Mouse (Mus musculus) ES-Bruce4 (cell line): ENCODE results near the gene Rasl12. TPM values are rescaled to one million over a fixed set of nuclear protein-coding genes. Genes with fewer than 3 reads are reported as not detected.

Source experiments
- H3K27ac ChIP-seq: 2 replicates; pipeline ENCODE4 v1.5.1; 2012; ENCODE audit warnings: low read length, inconsistent platforms; ENCODE audit not compliant: insufficient read depth
- H3K27me3 ChIP-seq: 2 replicates; pipeline ENCODE4 v1.6.1; 2012; ENCODE audit warnings: mild to moderate bottlenecking, low read length, inconsistent platforms; ENCODE audit not compliant: control insufficient read depth, poor library complexity, insufficient read depth, severe bottlenecking
- H3K36me3 ChIP-seq: 2 replicates; pipeline ENCODE4 v1.6.1; 2012; ENCODE audit warnings: inconsistent platforms, mild to moderate bottlenecking, low read length, moderate library complexity; ENCODE audit not compliant: control insufficient read depth, poor library complexity, insufficient read depth, severe bottlenecking
- H3K4me1 ChIP-seq: one replicate; pipeline ENCODE4 v1.8.1; 2011; ENCODE audit warnings: low read length; ENCODE audit not compliant: control insufficient read depth, insufficient read depth
- H3K4me3 ChIP-seq: 2 replicates; pipeline ENCODE4 v1.5.1; 2011; ENCODE audit warnings: low read depth, mild to moderate bottlenecking, low read length
- H3K9ac ChIP-seq: 2 replicates; pipeline ENCODE4 v1.6.1; 2012; ENCODE audit warnings: low read depth, mild to moderate bottlenecking, inconsistent platforms; ENCODE audit not compliant: poor library complexity, severe bottlenecking
- H3K9me3 ChIP-seq: replicated peaks from 2 replicates; pipeline ENCODE4 v1.6.1; 2012; ENCODE audit warnings: mild to moderate bottlenecking, low read length, inconsistent platforms; ENCODE audit not compliant: control insufficient read depth, poor library complexity, insufficient read depth, severe bottlenecking
- CTCF ChIP-seq: IDR thresholded peaks from one replicate; pipeline ENCODE4 v1.8.1; 2011; ENCODE audit warnings: low read depth, low read length
- EP300 ChIP-seq: IDR thresholded peaks from 2 replicates; pipeline ENCODE4 v1.6.1; 2011; ENCODE audit warnings: low read depth, low read length; ENCODE audit not compliant: insufficient read depth
- POLR2A ChIP-seq: IDR thresholded peaks from one replicate; pipeline ENCODE4 v1.8.1; 2011; ENCODE audit warnings: low read length; ENCODE audit not compliant: insufficient read depth
- polyA plus RNA-seq: library from polyadenylated mRNA; stranded (reverse); fragments of >200 nt; gene quantifications from 2 replicates; pipeline ENCODE4 v1.2.4, GENCODE M21; 2011; ENCODE audit warnings: low read depth; ENCODE audit not compliant: missing spikeins, insufficient read depth, insufficient read length

Gene Rasl12
- polyA plus RNA-seq, 1 experiment: 0.33 TPM

GRCm38 (mm10) chr9:65435671-65436301, 37.5 kb downstream of the Rasl12 start, which contains the start of gene Mtfmt:
Mtfmt (plus strand) TSS chr9:65435782.
- Histone ChIP-seq H3K27ac (no peak within 1 kb of the TSS), H3K4me3 (peak within 1 kb of the TSS; percentile 56), H3K9me3 (no peaks in the 10 kb centered on the region), H3K9ac (peak within 1 kb of the TSS; percentile 69), H3K36me3 (no peaks in the 10 kb centered on the region), H3K4me1 (no peaks in the 10 kb centered on the region), H3K27me3 (no peaks in the 10 kb centered on the region)
- TF ChIP-seq EP300 (no peak), POLR2A (peak; percentile 87)

GRCm38 (mm10) chr9:65444692-65445091, 46.4 kb downstream of the Rasl12 start:
- TF ChIP-seq POLR2A (no peak), EP300 (no peak), CTCF (no peak)
- H3K36me3 ChIP-seq: peaks cover 19% of the 10 kb centered on the region

GRCm38 (mm10) chr9:65447951-65448350, 49.6 kb downstream of the Rasl12 start:
- H3K9ac ChIP-seq: no peak overlapping the region
- TF ChIP-seq POLR2A (no peak), EP300 (no peak), CTCF (no peak)
- H3K27ac ChIP-seq: no peak overlapping the region
- no peaks in the 10 kb centered on the region for H3K27me3 ChIP-seq
- H3K4me1 ChIP-seq: no peaks in the 10 kb centered on the region
- H3K4me3 ChIP-seq: no peak overlapping the region
- peaks cover 28% of the 10 kb centered on the region for H3K36me3 ChIP-seq
- no peaks in the 10 kb centered on the region for H3K9me3 ChIP-seq

More at GRCm38 (mm10) chr9:65444692-65445091, 46.4 kb downstream of the Rasl12 start:
- Histone ChIP-seq H3K9me3 (no peaks in the 10 kb centered on the region), H3K27ac (no peak overlapping the region), H3K4me3 (no peak overlapping the region), H3K9ac (no peak overlapping the region), H3K4me1 (no peaks in the 10 kb centered on the region), H3K27me3 (no peaks in the 10 kb centered on the region)

GRCm38 (mm10) chr9:65458975-65459374, 60.7 kb downstream of the Rasl12 start:
- Histone ChIP-seq H3K4me3 (no peak overlapping the region), H3K36me3 (no peaks in the 10 kb centered on the region), H3K27ac (no peak overlapping the region), H3K4me1 (no peaks in the 10 kb centered on the region), H3K27me3 (no peaks in the 10 kb centered on the region), H3K9me3 (no peaks in the 10 kb centered on the region), H3K9ac (no peak overlapping the region)
- no peak for TF ChIP-seq POLR2A
- TF ChIP-seq CTCF: no peak
- no peak for TF ChIP-seq EP300

- H3K36me3 ChIP-seq: no peaks in the 10 kb centered on the region
- no peaks in the 10 kb centered on the region for H3K27me3 ChIP-seq
- no peak overlapping the region for H3K9ac ChIP-seq
- H3K4me1 ChIP-seq: no peaks in the 10 kb centered on the region
- H3K27ac ChIP-seq: no peak overlapping the region
- no peak for TF ChIP-seq EP300
- no peak for TF ChIP-seq CTCF
- TF ChIP-seq POLR2A: no peak
- no peaks in the 10 kb centered on the region for H3K9me3 ChIP-seq
- no peak overlapping the region for H3K4me3 ChIP-seq
Measured at GRCm38 (mm10) chr9:65460198-65460597, 61.9 kb downstream of the Rasl12 start.

GRCm38 (mm10) chr9:65460732-65461442, 62.6 kb downstream of the Rasl12 start, which contains the start of gene Spg21:
Spg21 (plus strand) TSS chr9:65460947.
- H3K27me3 ChIP-seq: no peaks in the 10 kb centered on the region
- H3K9me3 ChIP-seq: no peaks in the 10 kb centered on the region
- H3K4me1 ChIP-seq: no peaks in the 10 kb centered on the region
- peak within 1 kb of the TSS; percentile 90 for H3K4me3 ChIP-seq
- H3K36me3 ChIP-seq: peaks cover 3% of the 10 kb centered on the region; the same call in 1 of the 2 replicates
- TF ChIP-seq POLR2A (peak; percentile 10), CTCF (no peak), EP300 (no peak)
- peak within 1 kb of the TSS; percentile 29 for H3K9ac ChIP-seq
- no peak within 1 kb of the TSS for H3K27ac ChIP-seq
